Mouse (Mus musculus) gastrocnemius, postnatal 10 days (tissue): ENCODE measurements around the gene Il6st. TPM values are rescaled to one million over a fixed set of nuclear protein-coding genes. Genes with fewer than 3 reads are reported as not detected.
A peak's percentile ranks its signal among the peaks of the same experiment; 100 is the strongest.
"Not testable (repeated sequence)": the region's sequence is repeated elsewhere in the genome, so short reads cannot be mapped to it uniquely, and the experiment has no call there.

Experiments used
- DNase-seq: peaks from one replicate; pipeline ENCODE4 v3.0.0; 2021; ENCODE audit warnings: mixed read lengths
- long read RNA-seq, 2 experiments: library from polyadenylated mRNA; stranded (forward); transcript quantifications; one replicate each; pipeline ENCODE4 v2.0.0; 2021
- total RNA-seq, 2 experiments: library from RNA; stranded (reverse); gene quantifications; 2 replicates each; pipeline ENCODE4 v1.2.3; 2021

Gene Il6st
- 100 to 1,000 TPM; 129 to 145 TPM for total RNA-seq
- long read RNA-seq, experiment 1, full-length matches to known transcripts = 56 of 74 reads
- long read RNA-seq, experiment 1, partial matches to known transcripts = 9 of 74 reads
- long read RNA-seq, experiment 1, other reads (novel, unspliced or antisense) = 9 of 74 reads
- long read RNA-seq, experiment 2, full-length matches to known transcripts = 36 of 49 reads
- long read RNA-seq, experiment 2, partial matches to known transcripts = 4 of 49 reads
- long read RNA-seq, experiment 2, other reads (novel, unspliced or antisense) = 9 of 49 reads

DNA sequence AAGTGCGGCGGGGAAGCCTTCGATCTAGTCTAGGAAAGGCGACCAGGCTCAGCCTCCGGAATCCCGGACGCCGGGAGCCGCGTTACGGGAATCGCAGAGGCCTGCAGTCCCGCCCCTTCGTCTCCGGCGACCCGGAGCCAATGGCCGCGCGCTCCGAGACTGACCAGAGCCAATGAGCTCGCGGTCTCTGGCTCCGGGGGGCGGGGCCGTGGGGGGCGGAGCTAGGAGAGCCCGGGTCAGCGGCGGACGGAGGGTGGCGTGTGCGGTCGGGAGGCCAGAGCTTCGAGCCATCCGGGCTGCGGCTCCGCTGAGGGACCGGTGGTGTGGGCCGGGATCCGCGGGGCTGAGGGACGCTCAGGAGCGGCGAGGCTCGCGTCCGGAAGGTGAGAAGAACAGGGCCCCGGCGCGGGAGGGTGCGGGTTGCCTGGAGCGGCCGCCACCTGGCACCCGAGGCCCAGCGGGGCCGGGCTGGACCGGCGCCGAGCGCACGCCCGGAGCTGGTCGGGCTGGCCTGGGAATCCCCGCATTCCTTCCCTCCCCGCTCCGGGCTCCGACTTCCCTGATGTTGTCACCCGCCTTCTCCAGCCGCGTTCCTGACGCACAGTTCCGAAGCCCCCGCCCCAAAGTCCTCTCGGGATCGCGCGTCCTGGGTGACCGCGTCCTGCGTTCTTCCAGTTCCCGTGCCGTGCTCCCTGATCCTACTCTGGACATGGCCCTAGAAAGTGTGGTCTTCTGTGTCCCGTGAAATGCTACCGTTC is at the start of gene Il6st:
TSS of gene Il6st (plus strand) at position 203 of the 758 bp plus-strand sequence.
- peak; percentile 99 for DNase-seq

DNA sequence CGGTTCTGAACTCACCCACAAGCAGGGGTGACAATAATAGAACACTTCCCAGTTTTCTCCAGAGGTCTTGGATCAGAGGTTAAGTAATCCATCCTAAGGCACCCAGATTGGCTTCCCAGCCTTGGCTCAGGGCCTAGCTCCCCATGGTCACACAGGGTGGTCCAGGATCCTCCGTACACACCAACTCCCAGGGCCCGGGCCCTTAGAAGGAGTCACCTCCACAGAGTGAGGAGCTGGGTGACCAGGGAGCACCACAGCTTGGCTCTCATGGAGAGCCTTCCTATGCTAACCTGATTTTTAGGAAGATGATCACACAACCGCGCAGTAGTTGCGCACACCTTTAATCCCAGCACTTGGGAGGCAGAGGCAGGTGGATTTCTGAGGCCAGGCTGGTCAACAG is 48.0 kb upstream of the Il6st start:
- DNase-seq = no peak

DNA sequence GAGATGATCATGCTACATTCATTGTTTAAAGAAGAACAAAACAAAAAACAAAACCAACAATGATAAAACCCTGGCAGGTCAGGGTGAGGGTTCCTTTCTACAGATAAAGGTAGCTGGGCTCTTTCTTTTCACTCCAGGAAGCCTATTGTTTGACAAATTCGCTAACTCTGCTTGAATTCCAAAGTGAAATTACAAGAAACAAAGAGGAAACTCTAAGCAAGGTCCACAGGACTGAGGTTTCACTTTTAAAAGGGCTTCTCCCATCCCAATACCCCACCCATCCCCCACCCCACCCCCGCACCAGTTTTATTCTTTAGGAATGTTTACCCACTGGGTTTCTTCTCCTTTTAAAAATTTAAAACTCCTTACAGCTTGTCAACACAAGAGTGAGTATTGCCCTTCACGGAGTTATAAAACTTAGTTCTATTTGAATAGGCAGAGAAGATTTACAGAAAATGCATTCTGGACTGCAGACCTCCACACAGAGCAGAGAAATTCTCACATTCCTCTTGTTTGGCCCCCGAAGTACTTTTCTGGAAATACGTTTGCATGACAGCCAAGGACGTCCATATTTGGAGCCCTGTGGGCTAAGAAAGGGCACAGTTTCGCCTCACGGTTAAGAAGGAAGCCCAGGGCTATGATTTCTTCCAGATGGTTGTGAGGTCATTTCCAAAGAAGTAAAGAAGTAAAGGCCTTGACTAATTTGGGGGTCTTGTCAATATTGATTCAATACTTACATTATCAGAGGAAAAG is 47.3 kb upstream of the Il6st start:
- no peak for DNase-seq

DNA sequence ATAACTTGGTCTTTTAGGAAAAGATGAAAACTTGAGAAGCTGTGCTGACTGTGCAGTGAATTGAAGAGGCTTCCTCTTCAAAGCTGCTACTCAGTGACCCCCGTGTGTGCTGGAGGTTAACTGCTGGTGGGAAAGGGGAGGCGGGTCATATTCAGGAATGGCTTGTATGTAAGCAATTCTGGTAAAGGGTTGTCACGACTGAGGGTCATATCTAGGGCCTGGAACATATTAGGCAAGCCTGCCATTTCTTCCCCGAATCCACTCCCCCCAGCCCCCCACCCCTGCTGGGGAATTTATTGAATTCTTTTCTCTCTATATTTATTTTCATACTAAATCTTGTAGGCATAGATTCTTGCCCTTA is 46.7 kb upstream of the Il6st start:
- DNase-seq = no peak

DNA sequence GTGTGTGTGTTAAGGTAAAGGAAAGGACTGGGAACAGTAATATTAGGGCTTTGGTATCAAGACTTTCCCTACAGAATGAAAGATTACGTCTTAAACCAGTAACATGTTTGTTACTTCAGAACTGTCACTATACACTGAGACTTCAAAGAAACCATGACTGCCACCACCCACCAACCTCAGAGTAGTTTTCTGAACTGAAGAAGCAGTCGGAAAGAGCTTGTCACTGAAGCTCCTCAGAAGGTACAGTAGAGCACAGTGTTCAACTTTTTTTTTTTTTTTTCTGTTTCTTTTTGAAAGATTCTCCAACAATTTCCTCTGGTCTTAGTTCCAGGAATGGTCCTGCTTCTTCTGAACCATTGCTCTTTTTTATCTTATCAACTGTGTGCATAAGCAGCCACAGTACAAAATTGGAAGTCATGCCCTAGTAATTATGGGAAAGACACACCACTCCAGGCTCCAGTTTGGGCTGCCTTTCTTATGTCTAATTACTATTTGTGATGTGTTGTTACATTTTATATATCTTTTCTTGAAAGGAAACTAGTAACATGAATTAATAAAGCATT is 45.9 kb upstream of the Il6st start:
- no peak for DNase-seq

DNA sequence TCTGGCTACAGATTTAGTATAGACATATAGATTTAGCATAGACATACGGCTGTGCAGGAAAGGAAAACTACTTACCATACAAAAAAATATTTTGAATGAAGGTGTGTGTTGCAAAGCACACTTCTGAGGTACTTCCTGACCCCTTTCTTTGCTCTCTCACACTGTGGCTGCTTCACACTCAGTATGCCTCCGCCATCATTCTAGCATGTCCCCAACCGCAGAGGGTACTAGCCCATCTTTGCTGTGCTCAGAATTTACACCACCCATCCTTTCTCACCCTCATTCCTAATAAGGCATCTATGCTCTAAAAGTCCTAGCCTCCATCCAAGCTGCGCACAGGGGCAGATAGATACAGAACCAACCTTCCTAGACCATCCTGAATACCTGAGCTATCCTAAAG is 45.3 kb upstream of the Il6st start:
- no peak for DNase-seq

DNA sequence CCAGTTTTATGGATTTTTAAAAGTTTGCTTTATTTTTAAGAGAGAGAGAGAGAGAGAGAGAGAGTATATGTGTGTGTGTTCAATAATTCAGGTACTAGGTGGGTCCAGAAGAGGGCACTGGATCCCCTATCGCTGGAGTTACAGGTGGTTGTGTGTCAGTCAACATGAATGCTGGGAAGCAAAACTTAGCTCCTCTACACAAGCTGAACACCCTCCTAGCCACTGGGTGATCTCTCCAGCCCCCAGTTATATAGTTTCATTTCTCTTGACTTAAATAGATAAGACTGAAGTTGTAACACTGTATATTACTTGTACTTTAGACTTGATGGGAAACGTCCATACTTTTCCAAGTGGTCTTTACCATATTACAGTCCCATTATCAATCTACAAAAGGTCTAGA is 39.7 kb upstream of the Il6st start:
- DNase-seq = no peak

DNA sequence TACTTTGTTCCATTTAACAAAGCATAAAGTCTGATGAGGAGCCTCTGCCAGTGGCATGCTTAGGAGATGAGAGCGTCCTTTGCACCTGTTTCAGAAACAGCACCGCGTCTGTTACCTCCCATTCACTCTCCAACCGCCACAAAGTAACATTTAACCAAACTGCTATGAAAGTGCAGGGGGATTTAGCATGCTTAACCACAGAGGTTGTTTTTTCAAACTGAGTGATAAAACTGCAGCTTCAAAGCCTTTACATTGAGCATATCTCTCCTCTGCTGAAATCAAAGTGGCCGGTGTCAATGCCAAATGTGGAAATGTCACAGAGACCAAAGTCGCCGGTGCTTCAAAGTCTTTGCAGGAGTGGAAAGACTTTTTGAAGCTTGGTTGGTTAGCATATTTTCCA is 39.2 kb upstream of the Il6st start:
- DNase-seq = no peak

DNA sequence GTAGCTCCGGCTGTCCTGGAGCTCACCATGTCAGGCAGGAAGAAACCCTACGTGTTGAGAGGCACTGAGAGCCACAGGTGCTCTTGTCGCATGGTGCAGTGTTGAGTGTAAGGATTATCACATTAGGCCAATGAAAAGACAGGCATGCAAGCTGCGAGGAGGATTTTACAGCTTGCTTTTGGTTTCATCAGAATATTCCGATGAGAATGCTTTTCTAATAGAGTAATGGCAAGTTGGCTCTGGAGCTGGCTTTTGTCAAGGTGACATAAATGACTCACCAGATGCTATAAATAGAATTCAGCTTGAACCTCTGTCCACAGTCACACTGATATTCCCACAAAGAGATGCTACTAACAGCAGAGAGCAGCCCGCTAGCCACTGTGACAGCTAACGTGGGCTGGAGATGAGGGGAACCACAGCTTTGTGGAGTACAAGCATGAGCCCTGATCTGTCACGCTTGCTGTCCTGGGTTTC is 38.7 kb upstream of the Il6st start:
- no peak for DNase-seq

DNA sequence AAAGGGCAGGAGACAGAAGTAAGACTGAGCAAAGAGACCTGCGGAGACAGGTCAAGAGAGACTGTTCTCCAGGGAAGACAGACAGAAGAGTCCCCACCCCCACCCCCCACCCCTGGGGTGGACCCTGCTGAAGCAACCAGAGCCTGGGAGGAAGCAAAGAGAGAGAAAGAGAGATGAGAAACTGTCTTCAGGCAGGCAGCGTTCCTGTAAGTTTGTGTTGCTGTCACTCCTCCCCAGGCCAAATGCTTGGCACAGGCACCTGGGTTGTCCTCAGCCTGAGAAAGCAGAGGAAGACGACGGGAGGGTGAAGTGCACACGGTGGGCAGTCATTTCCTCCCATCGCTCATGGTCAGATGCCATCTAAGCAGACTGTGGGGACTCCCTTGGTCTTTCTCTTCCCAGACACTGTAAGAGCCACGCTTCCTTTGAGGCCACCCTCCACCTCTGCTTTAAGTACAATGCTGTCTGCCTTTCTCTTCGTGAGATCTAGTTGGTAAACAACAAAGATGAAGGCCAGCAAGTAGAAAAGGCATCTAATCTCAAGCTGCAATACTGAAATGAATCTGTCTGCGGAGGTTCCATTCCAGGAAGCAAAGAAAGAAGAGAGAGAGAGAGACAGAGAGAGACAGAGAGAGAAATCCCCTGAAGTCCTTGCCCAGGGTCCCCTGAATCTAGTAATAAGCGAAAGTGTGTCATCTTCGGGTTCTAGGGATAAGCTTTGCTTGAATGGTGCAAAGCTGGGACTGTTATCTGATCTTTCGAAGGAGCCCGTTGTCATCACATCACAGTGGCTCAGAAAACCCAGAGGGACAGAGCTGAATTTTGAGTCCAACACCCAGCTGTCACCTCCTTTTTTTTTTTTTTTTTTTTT is 37.4 kb upstream of the Il6st start:
- DNase-seq = no peak

DNA sequence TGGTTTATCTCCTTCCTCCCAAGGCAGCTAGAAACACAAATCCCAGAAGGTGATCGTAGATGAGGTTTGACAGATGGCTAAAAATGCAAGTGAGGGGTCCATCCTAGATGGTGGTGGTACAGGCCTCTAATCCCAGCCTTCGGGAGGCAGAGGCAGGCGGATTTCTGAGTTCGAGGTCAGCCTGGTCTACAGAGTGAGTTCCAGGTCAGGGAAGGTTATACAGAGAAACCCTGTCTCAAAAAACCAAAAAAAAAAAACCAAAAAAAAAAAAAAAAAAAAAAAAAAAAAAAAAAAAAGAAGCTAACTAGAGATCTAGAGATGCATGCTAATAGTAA is 36.8 kb upstream of the Il6st start:
- DNase-seq = not testable (repeated sequence)

DNA sequence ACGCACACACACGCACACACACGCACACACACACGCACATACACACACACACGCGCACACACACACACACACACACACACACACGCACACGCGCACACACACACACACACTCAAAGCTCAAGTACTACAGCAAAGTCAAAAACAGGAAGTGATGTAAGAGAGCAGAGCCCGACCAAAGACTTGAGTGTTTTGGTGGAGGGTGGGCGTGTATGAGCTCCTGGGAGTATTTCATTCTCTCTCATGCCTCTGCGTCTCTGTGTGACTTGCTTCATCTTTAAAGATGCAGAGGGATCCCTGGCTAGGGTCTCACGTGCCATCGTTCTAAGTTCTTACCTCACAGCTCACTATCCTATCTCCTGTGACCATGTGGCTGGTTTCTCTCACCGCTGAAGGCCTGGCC is 36.3 kb upstream of the Il6st start:
- no peak for DNase-seq

DNA sequence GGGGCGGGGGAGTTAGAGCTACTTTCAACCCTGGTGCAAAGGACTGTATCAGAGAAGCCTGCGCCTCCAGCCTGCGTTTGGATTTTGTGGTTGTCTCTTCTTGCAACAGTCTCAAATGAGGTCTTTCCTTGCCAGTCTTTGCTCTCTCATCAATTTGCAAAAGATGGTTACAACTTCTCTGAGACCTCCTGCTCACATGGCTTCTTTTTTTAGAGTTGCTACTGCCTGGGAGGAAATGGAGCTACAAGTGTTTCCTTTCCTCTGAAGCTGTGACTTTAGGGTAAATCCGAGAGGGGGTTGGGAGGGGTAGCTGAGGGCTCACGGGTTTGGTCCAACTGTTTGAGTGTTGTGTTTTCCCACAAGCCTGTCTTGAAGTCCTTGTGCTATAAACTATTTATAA is 30.6 kb upstream of the Il6st start:
- DNase-seq = no peak

DNA sequence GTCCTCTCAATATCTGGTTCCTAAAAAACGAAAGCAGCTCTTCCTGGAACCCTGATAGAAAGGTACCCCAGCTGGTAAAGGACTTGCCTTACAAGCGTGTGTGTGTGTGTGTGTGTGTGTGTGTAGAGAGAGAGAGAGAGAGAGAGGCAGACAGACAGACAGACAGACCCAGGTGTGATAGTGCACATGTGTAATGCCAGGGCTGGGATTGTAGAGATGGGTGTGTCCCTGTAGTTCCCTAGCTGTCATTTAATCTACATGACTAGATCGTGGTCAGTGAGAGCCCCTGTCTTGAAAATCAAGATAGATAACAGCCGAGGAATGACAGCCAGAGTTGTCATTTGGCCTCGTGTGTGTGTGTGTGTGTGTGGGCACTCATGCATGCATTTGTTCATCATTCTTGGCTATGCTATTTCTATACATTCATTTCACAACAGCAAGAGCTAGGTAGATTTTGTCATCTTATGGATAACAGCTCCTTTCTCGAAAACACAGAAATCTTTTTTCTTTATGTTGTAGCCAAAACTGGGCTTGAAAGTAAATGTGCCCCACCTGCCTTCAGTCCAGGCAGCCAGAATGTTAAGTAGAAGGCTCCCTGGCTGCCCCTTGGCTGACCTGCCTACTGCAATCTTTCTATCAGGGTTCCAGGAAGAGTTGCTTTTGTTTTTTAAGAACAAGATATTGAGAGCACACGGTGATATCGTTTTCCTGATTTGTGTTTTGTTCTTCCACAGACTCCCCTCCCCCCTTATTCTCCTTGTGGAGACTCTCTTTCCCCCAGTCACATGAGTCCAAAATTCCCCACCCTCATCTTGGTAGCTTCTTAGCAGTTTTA is 28.4 kb upstream of the Il6st start:
- DNase-seq = no peak

DNA sequence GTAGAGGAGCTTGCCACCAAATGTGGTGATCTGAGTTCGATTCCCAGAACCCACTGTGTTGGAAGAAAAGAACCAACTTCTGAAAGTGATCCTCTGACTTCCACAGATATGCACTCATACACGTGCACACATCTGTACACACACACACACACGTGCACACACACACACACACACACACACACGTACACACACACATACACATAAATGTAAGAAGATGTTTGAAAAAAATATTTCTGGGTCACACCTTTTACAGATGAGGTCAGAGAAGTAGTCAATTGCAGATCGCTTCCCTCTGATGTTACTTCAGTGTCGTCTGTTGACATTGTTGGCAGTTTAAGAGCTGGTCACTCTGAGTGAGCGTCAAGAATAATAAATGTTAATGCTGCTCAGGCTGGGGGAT is 27.6 kb upstream of the Il6st start:
- no peak for DNase-seq

DNA sequence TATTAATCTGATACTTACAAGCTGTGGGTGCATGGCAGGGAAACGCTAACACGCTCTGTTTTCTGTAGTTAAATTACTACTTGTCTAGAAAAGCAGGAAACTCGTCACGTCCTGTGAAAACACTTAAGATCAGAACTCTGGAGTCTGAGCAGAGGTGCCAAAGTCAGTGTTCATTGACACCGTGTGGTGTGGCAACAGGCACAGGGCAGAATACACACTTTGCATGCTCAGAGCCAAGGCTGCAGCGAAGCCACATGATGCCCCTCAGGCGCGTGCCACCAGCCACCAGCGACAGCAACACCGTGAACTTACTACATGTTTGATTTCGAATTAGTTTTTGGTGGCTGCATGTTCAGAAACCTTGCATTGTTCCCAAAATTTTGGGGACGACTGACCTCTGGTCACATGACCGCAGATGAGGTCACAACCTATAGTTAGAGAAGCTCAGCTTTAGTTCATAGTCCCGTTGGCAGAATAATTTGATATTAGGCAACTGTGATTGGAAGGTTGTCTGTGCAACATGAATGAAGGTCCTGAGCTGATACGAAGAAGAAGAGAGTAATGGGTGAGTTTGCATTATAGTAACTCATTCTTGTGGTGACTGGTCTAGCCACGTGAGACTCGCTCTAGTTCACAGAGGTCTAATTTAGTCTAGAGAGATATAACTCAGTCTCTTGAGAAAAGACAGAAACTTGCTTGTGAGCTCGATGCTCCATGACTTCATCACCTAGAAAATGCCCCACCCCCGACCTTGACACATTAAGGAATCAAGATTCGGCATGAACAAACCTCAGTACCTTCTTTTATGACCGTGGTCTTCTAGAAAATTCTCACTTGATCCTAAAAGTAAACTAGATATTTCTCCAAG is 25.6 kb upstream of the Il6st start:
- no peak for DNase-seq

DNA sequence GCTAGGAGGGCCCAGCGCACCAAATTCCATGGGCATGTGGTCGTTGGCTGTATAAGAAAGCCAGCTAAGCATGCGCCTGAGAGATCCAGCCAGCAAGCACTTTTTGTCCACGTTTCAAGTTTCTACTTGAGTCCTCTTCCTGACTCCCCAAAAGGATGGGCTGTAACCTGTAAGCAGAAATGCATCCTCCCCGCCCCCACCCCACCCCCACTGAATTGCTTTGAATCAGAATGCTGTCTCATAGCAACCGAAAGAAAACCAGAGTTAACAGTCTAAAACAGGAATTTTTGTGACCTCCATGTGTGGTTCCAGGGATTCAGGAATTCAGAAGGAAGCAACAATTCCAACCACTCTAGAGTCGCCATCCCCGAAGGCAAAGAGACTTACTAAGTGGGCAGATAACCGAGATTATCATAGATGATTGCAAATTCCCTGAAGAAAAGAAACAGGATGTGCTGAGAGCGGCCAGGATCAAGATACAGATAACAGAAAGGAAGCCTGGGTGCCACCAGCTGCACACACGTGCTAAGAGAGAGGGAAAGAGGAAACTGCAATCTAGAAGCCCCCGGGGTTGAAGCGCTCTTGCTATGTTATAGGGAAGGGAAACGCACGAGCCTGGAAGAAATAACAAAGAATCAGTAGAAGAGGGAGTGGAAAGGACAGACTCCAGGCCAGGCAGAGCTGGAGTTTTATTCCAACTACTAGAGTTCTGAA is 24.6 kb upstream of the Il6st start:
- DNase-seq = no peak

DNA sequence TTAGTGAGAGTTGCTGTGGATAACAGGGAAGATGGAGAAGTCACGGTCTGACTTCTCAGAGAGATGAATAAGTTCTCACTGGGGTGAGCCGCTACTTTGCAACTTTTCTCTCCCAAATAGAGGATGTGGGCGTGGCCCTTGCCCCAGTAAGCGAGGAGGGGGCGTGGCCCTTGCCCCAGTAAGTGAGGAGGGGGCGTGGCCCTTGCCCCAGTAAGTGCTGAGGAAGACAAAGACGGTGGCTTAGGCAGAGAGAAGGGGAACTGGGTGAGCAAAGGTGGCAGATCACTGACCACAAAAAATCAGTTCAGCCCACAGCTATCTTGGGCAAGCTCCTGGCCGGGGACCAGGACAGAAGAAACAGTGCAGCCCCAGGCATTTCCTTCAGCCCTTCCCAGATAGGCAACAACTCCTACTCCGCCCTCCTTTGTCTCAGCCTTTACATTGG is 23.9 kb upstream of the Il6st start:
- DNase-seq = peak; percentile 31

DNA sequence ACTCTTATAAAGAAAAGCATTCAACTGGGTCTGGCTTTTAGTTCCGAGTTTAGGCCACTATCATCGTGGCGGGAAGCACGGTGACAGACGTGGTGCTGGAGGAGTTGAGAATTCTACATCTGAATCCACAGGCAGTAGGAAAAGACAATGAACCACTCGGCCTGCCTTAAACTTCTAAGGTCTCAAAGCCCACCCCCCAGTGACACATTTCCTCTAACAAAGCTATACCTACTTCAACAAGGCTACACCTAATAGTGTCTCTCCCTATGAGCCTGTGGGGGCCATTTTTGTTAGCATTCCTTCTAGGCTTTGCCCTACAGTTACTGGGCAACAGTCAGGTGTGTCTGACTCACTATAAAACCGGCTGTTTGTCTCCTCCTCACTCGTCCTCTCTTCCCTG is 23.2 kb upstream of the Il6st start:
- DNase-seq = no peak
